Mouse (Mus musculus): ENCODE data around the gene Scaf11. TPM values are rescaled to one million over a fixed set of nuclear protein-coding genes. Genes with fewer than 3 reads are reported as not detected.

The Scaf11 gene
- polyA plus RNA-seq, 2 experiments = 19.4 to 37.1 TPM

GRCm38 (mm10) chr15:96434202-96434601, 26.4 kb downstream of the Scaf11 start:
- WGBS (ENCODE audit: insufficient replicate concordance) = 81% methylated on average over 1 of the region's 1 CpGs
- Histone ChIP-seq H3K4me1 (replicated peaks; ENCODE audit: control insufficient read depth in 2 of 2, insufficient read depth in 2 of 2, low read length in 1 of 2) (no peaks in the 10 kb centered on the region), H3K27me3 (ENCODE audit: control insufficient read depth, insufficient read depth, low read length) (no peaks in the 10 kb centered on the region), H3K9ac (replicated peaks) (no peak overlapping the region), H3K27ac (no peak overlapping the region), H3K36me3 (replicated peaks; ENCODE audit: control insufficient read depth, insufficient read depth, low read depth) (peaks cover 45% of the 10 kb centered on the region), H3K4me2 (ENCODE audit: low read depth) (no peak overlapping the region), H3K4me3 (ENCODE audit: insufficient read depth in 1 of 2, low read depth in 2 of 2, low read length in 2 of 2) (no peak overlapping the region), H3K9me3 (ENCODE audit: control insufficient read depth, low read length) (no peaks in the 10 kb centered on the region)
- no peak for TF ChIP-seq EP300 (IDR thresholded peaks at IDR 0.05; ENCODE audit: low read depth)
- peak; percentile 29; the same call in 1 of the 2 replicates for TF ChIP-seq CTCF (IDR thresholded peaks at IDR 0.05; ENCODE audit: low read depth)
- DNase-seq (ENCODE audit: low read depth in 3 of 3, low spot score in 3 of 3) (no peak), ATAC-seq (ENCODE audit: insufficient read depth) (no peak)

DNA sequence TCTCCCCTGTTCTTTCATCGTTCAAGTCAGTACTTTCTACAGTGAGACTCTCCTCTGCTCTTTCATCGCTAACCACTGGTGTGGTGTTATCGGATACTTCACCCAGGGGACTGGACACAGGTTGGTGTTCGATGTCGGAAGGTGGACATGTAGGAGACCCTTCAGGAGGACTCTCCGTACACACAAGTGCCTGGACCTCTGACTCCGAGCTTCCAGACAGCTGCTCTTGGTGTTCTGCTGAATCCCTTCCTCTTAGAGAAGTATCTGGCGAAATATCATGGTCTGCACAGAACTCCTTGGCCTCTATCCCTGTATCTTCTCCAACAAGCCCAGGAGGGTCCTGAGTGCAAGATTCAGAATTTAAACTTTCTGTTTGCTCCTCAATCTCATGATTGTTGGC, 40.7 kb downstream of the Scaf11 start:
- Histone ChIP-seq H3K27me3 (ENCODE audit: control insufficient read depth, insufficient read depth, low read length) (no peaks in the 10 kb centered on the region), H3K36me3 (replicated peaks; ENCODE audit: control insufficient read depth, insufficient read depth, low read depth) (peaks cover 86% of the 10 kb centered on the region), H3K27ac (no peak overlapping the region), H3K4me2 (ENCODE audit: low read depth) (no peak overlapping the region), H3K4me3 (ENCODE audit: insufficient read depth in 1 of 2, low read depth in 2 of 2, low read length in 2 of 2) (no peak overlapping the region), H3K4me1 (replicated peaks; ENCODE audit: control insufficient read depth in 2 of 2, insufficient read depth in 2 of 2, low read length in 1 of 2) (no peaks in the 10 kb centered on the region), H3K9me3 (ENCODE audit: control insufficient read depth, low read length) (no peaks in the 10 kb centered on the region), H3K9ac (replicated peaks) (no peak overlapping the region)
- DNase-seq (ENCODE audit: low read depth in 3 of 3, low spot score in 3 of 3) (no peak), ATAC-seq (ENCODE audit: insufficient read depth) (no peak)
- 94% methylated on average over 8 of the region's 8 CpGs for WGBS (ENCODE audit: insufficient replicate concordance)
- TF ChIP-seq CTCF (IDR thresholded peaks at IDR 0.05; ENCODE audit: low read depth) (no peak), EP300 (IDR thresholded peaks at IDR 0.05; ENCODE audit: low read depth) (no peak)

- no peak for DNase-seq (ENCODE audit: low read depth in 3 of 3, low spot score in 3 of 3)
- Histone ChIP-seq H3K36me3 (replicated peaks; ENCODE audit: control insufficient read depth, insufficient read depth, low read depth) (peaks cover 91% of the 10 kb centered on the region), H3K27ac (no peak overlapping the region), H3K4me1 (replicated peaks; ENCODE audit: control insufficient read depth in 2 of 2, insufficient read depth in 2 of 2, low read length in 1 of 2) (no peaks in the 10 kb centered on the region), H3K4me2 (ENCODE audit: low read depth) (no peak overlapping the region), H3K27me3 (ENCODE audit: control insufficient read depth, insufficient read depth, low read length) (no peaks in the 10 kb centered on the region), H3K9ac (replicated peaks) (no peak overlapping the region), H3K9me3 (ENCODE audit: control insufficient read depth, low read length) (no peaks in the 10 kb centered on the region), H3K4me3 (ENCODE audit: insufficient read depth in 1 of 2, low read depth in 2 of 2, low read length in 2 of 2) (no peak overlapping the region)
- 92% methylated on average over 12 of the region's 12 CpGs for WGBS (ENCODE audit: insufficient replicate concordance)
- TF ChIP-seq CTCF (IDR thresholded peaks at IDR 0.05; ENCODE audit: low read depth) = no peak
- ATAC-seq (ENCODE audit: insufficient read depth) = no peak
Measured at GRCm38 (mm10) chr15:96418161-96418560, 42.5 kb downstream of the Scaf11 start.

GRCm38 (mm10) chr15:96408717-96409121, 51.9 kb downstream of the Scaf11 start:
- Histone ChIP-seq H3K4me1 (replicated peaks; ENCODE audit: control insufficient read depth in 2 of 2, insufficient read depth in 2 of 2, low read length in 1 of 2) (no peaks in the 10 kb centered on the region), H3K36me3 (replicated peaks; ENCODE audit: control insufficient read depth, insufficient read depth, low read depth) (peaks cover 23% of the 10 kb centered on the region)
- ATAC-seq (ENCODE audit: insufficient read depth) = peak; percentile 35; the same call in 1 of the 2 replicates

DNA sequence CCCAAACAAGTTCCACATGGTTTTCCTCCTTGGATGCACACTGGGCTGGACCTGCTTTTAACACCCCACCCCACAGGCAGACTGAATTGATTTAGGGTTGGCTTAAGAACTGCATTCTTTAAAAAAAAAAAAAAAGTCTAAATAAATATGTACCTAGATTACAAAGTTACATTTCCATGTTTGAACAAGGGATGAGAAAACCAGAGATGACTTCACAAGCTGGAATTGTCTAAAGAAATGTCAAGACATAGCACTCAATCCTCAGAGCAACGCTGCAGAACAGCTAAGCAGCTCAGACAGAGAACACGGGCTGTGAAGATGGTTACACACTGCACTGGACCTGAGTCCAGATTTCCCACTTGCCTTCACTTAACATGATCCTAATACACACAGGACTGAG, 53.5 kb downstream of the Scaf11 start:
- Histone ChIP-seq H3K9ac (replicated peaks) (no peak overlapping the region), H3K4me3 (ENCODE audit: insufficient read depth in 1 of 2, low read depth in 2 of 2, low read length in 2 of 2) (no peak overlapping the region), H3K27ac (no peak overlapping the region), H3K27me3 (ENCODE audit: control insufficient read depth, insufficient read depth, low read length) (no peaks in the 10 kb centered on the region), H3K4me2 (ENCODE audit: low read depth) (no peak overlapping the region), H3K36me3 (replicated peaks; ENCODE audit: control insufficient read depth, insufficient read depth, low read depth) (peaks cover 22% of the 10 kb centered on the region), H3K9me3 (ENCODE audit: control insufficient read depth, low read length) (no peaks in the 10 kb centered on the region), H3K4me1 (replicated peaks; ENCODE audit: control insufficient read depth in 2 of 2, insufficient read depth in 2 of 2, low read length in 1 of 2) (no peaks in the 10 kb centered on the region)
- TF ChIP-seq EP300 (IDR thresholded peaks at IDR 0.05; ENCODE audit: low read depth) (no peak), CTCF (IDR thresholded peaks at IDR 0.05; ENCODE audit: low read depth) (no peak)
- 85% methylated on average over 2 of the region's 2 CpGs for WGBS (ENCODE audit: insufficient replicate concordance)
- DNase-seq (ENCODE audit: low read depth in 3 of 3, low spot score in 3 of 3) = no peak
- ATAC-seq (ENCODE audit: insufficient read depth) = no peak

More at GRCm38 (mm10) chr15:96408717-96409121, 51.9 kb downstream of the Scaf11 start:
- H3K27me3 ChIP-seq (ENCODE audit: control insufficient read depth, insufficient read depth, low read length) = no peaks in the 10 kb centered on the region
- H3K9me3 ChIP-seq (ENCODE audit: control insufficient read depth, low read length) = no peaks in the 10 kb centered on the region
- DNase-seq (ENCODE audit: low read depth in 3 of 3, low spot score in 3 of 3) = no peak
- no peak overlapping the region for H3K4me3 ChIP-seq (ENCODE audit: insufficient read depth in 1 of 2, low read depth in 2 of 2, low read length in 2 of 2)
- no peak overlapping the region for H3K4me2 ChIP-seq (ENCODE audit: low read depth)
- 85% methylated on average over 6 of the region's 6 CpGs for WGBS (ENCODE audit: insufficient replicate concordance)
- H3K27ac ChIP-seq = no peak overlapping the region
- no peak overlapping the region for H3K9ac ChIP-seq (replicated peaks)
- TF ChIP-seq EP300 (IDR thresholded peaks at IDR 0.05; ENCODE audit: low read depth) = no peak
- no peak for TF ChIP-seq CTCF (IDR thresholded peaks at IDR 0.05; ENCODE audit: low read depth)

All from liver, embryonic 14.5 days (tissue).